Mouse (Mus musculus): ENCODE data around the gene Rsf1.

The Rsf1 gene

GRCm38 (mm10) chr7:97579067-97579975 is at the start of gene Rsf1, which contains the start of gene Aamdc:
Rsf1 (plus strand) TSS chr7:97579889.
Aamdc (minus strand) TSS chr7:97579497.
- peak; percentile 87 for DNase-seq (ENCODE audit: extremely low read depth, low read depth)

- DNase-seq (ENCODE audit: extremely low read depth, low read depth): no peak
These were observed 44.2 kb upstream of the Rsf1 start for GRCm38 (mm10) chr7:97535531-97535930.

GRCm38 (mm10) chr7:97536571-97536970 is 43.1 kb upstream of the Rsf1 start:
- DNase-seq (ENCODE audit: extremely low read depth, low read depth): no peak

GRCm38 (mm10) chr7:97546462-97546861 is 33.2 kb upstream of the Rsf1 start:
- no peak for DNase-seq (ENCODE audit: extremely low read depth, low read depth)

- DNase-seq (ENCODE audit: extremely low read depth, low read depth): no peak
These were observed 30.4 kb upstream of the Rsf1 start for GRCm38 (mm10) chr7:97549301-97549700.

GRCm38 (mm10) chr7:97550673-97551072 is 29.0 kb upstream of the Rsf1 start:
- no peak for DNase-seq (ENCODE audit: extremely low read depth, low read depth)

- no peak for DNase-seq (ENCODE audit: extremely low read depth, low read depth)
These were observed 16.1 kb upstream of the Rsf1 start for GRCm38 (mm10) chr7:97563576-97563975.

- no peak for DNase-seq (ENCODE audit: extremely low read depth, low read depth)
These were observed 10.3 kb upstream of the Rsf1 start for GRCm38 (mm10) chr7:97569372-97569771.

- no peak for DNase-seq (ENCODE audit: extremely low read depth, low read depth)
These were observed 9.3 kb upstream of the Rsf1 start for GRCm38 (mm10) chr7:97570389-97570788.

- peak; percentile 34 for DNase-seq (ENCODE audit: extremely low read depth, low read depth)
These were observed 1.2 kb upstream of the Rsf1 start for GRCm38 (mm10) chr7:97578361-97579066.

GRCm38 (mm10) chr7:97579976-97580842 is 520 bp downstream of the Rsf1 start:
- peak; percentile 17 for DNase-seq (ENCODE audit: extremely low read depth, low read depth)

- DNase-seq (ENCODE audit: extremely low read depth, low read depth): peak; percentile 89
These were observed 1.1 kb downstream of the Rsf1 start for GRCm38 (mm10) chr7:97580843-97581214.

GRCm38 (mm10) chr7:97588506-97588905 is 8.8 kb downstream of the Rsf1 start:
- DNase-seq (ENCODE audit: extremely low read depth, low read depth): no peak

- no peak for DNase-seq (ENCODE audit: extremely low read depth, low read depth)
These were observed 10.8 kb downstream of the Rsf1 start for GRCm38 (mm10) chr7:97590488-97590887.

GRCm38 (mm10) chr7:97591336-97591735 is 11.6 kb downstream of the Rsf1 start:
- no peak for DNase-seq (ENCODE audit: extremely low read depth, low read depth)

- no peak for DNase-seq (ENCODE audit: extremely low read depth, low read depth)
These were observed 12.7 kb downstream of the Rsf1 start for GRCm38 (mm10) chr7:97592396-97592795.

GRCm38 (mm10) chr7:97593535-97593934 is 13.8 kb downstream of the Rsf1 start:
- DNase-seq (ENCODE audit: extremely low read depth, low read depth): no peak

GRCm38 (mm10) chr7:97598548-97598947 is 18.9 kb downstream of the Rsf1 start:
- DNase-seq (ENCODE audit: extremely low read depth, low read depth): no peak

- no peak for DNase-seq (ENCODE audit: extremely low read depth, low read depth)
These were observed 41.7 kb downstream of the Rsf1 start for GRCm38 (mm10) chr7:97621346-97621745.

GRCm38 (mm10) chr7:97622676-97623075 is 43.0 kb downstream of the Rsf1 start:
- no peak for DNase-seq (ENCODE audit: extremely low read depth, low read depth)

GRCm38 (mm10) chr7:97623402-97623801 is 43.7 kb downstream of the Rsf1 start:
- DNase-seq (ENCODE audit: extremely low read depth, low read depth): no peak
